Mouse (Mus musculus) embryonic facial prominence, embryonic 14.5 days (tissue): ENCODE results near the gene Lrrtm1. TPM values are rescaled to one million over a fixed set of nuclear protein-coding genes. Genes with fewer than 3 reads are reported as not detected.
A peak's percentile ranks its signal among the peaks of the same experiment; 100 is the strongest.

Source experiments
- ATAC-seq: fragments of 200-750 bp; cut with Nextera tagmentation; 2 replicates; pipeline ENCODE4 v1.8.0; 2017; ENCODE audit warnings: low read depth, moderate number of reproducible peaks, moderate TSS enrichment
- DNase-seq: peaks from one replicate; pipeline ENCODE4 v3.0.0-alpha.2; 2015; ENCODE audit warnings: low spot score
- H3K27ac ChIP-seq: fragments of 300-500 bp; sonication (generic); replicated peaks from 2 replicates; pipeline ENCODE4 v1.5.1; 2014; ENCODE audit warnings: low read depth, mild to moderate bottlenecking, low read length, moderate library complexity
- H3K27me3 ChIP-seq: fragments of 300-500 bp; sonication (generic); replicated peaks from 2 replicates; pipeline ENCODE4 v1.6.1; 2014; ENCODE audit warnings: low read length; ENCODE audit not compliant: control insufficient read depth, insufficient read depth
- H3K36me3 ChIP-seq: fragments of 300-500 bp; sonication (generic); 2 replicates; pipeline ENCODE4 v1.6.1; 2014; ENCODE audit warnings: low read length, mixed read lengths; ENCODE audit not compliant: control insufficient read depth, insufficient read depth
- H3K4me1 ChIP-seq: fragments of 300-500 bp; sonication (generic); 2 replicates; pipeline ENCODE4 v1.6.1; 2014; ENCODE audit warnings: antibody characterized with exemption, low read length; ENCODE audit not compliant: control insufficient read depth, insufficient read depth
- H3K4me2 ChIP-seq: fragments of 300-500 bp; sonication (generic); 2 replicates; pipeline ENCODE4 v1.6.1; 2014; ENCODE audit warnings: low read depth, mild to moderate bottlenecking, low read length, moderate library complexity, mixed read lengths
- H3K4me3 ChIP-seq: fragments of 300-500 bp; sonication (generic); 2 replicates; pipeline ENCODE4 v1.5.1; 2014; ENCODE audit warnings: low read depth, mild to moderate bottlenecking, low read length
- H3K9ac ChIP-seq: fragments of 300-500 bp; sonication (generic); 2 replicates; pipeline ENCODE4 v1.6.1; 2014; ENCODE audit warnings: low read depth, mild to moderate bottlenecking, low read length, moderate library complexity, mixed read lengths
- H3K9me3 ChIP-seq: fragments of 300-500 bp; sonication (generic); 2 replicates; pipeline ENCODE4 v1.6.1; 2016; ENCODE audit warnings: low read length; ENCODE audit not compliant: control insufficient read depth
- WGBS: fragments of 180-500 bp; shearing (Covaris S2); extraction: QIAGEN DNeasy Blood & Tissue Kit; methylation state at CpG from one replicate; pipeline ENCODE4 v1.1.7; 2014; 5-methylcytosine and 5-hydroxymethylcytosine counted together
- polyA plus RNA-seq: library from polyadenylated mRNA; unstranded; fragments of >200 nt; fragmentation: Nextera tagmentation; extraction: Ambion mirVana; gene quantifications from 2 replicates; pipeline ENCODE4 v1.2.1, GENCODE M21; 2014

Lrrtm1 gene
- 8.9 and 13.0 TPM in 2 replicates for polyA plus RNA-seq

DNA sequence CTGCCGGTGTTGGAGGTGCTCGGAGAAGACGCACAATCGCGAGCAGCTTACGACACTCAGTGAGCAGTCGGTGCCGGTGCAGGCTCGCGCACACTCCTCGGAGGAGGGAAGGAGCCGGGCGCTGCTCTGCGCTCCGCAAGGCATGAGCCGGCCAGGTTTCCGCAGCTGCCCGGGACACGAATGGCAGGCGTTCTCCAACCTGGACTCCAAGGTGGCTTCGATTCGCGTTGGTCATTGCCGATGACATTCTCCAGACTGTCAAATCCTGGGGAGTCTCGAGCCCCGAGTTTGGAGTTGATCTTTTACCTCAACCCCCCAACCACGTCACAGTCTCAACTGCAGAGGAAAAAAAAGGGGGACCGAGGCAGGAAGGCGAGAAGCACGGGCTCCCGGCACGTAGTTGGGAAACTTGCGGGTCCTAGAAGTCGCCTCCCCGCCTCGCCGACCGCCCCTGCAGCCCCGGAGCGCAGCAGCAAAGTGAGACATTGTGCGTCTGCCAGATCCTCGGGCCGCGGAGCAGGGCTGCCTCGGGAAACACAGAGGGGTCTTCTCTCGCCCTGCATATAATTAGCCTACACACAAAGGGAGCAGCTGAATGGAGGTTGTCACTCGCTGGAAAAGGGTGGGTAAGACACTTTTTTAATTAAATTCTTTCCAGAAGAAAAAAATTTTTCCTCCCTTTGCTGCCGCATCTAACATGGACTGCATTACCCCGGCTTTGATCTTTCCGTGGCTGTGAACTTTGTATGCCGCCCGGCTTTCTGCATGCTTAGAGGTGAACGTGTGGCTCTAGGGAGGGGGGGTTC lies at the start of gene Lrrtm1:
Gene Lrrtm1 (plus strand): TSS at position 89 of the 806 bp plus-strand sequence.
- WGBS = under 1% methylated on average over 47 of the region's 53 CpGs
- peak within 1 kb of the TSS; percentile 57 for H3K4me3 ChIP-seq
- H3K9me3 ChIP-seq = no peaks in the 10 kb centered on the region
- peaks cover 37% of the 10 kb centered on the region for H3K27me3 ChIP-seq
- peak within 1 kb of the TSS; percentile 98 for H3K4me2 ChIP-seq
- DNase-seq (peak; percentile 93), ATAC-seq (peak; percentile 92)
- H3K4me1 ChIP-seq = no peaks in the 10 kb centered on the region
- H3K27ac ChIP-seq = peak within 1 kb of the TSS; percentile 68
- peak within 1 kb of the TSS; percentile 68 for H3K9ac ChIP-seq
- H3K36me3 ChIP-seq = no peaks in the 10 kb centered on the region

DNA sequence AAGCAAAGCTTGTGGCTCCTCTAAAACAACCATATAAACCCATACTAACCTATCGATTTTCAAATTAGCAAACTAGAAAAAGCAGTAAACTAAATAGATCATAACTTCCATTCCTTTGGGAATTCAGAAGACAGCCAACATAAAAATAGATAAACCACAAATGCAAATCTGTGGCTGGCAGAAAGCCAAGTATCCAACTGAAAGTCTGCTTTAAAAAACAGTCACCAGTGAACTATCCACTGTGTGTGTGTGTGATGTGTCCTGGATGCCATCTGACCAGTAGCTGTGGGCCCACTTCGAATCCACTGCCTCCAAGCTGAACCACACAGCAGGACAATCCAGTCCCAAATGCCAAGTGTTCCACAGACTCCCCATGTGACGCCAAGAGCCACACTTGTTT lies 45.8 kb upstream of the Lrrtm1 start:
- Histone ChIP-seq H3K4me2 (no peak overlapping the region), H3K4me3 (no peak overlapping the region), H3K36me3 (no peaks in the 10 kb centered on the region), H3K9ac (no peak overlapping the region), H3K27me3 (no peaks in the 10 kb centered on the region), H3K4me1 (no peaks in the 10 kb centered on the region), H3K9me3 (no peaks in the 10 kb centered on the region), H3K27ac (no peak overlapping the region)
- no peak for ATAC-seq
- DNase-seq = peak; percentile 14
- WGBS = 80% methylated on average over 3 of the region's 3 CpGs

DNA sequence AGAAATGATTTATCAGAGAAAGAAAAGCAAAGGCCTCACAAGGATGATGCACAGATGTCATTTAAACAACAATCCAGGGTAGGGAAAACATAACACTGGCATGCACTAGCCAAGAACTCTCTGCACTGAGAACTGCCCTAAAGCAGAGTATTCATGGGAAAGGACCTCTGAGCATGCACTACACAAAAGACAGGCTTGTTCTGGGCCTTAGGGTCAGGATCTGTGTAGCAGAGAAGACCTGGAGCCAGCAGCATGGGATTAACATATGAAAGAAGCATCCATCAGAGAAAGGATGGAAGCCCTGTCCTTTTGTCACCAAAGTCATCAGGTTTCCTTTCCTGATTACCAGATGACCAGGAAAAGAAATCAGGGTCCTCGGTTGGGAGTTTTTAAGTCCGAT lies 43.1 kb upstream of the Lrrtm1 start:
- Histone ChIP-seq H3K9me3 (no peaks in the 10 kb centered on the region), H3K36me3 (no peaks in the 10 kb centered on the region), H3K27me3 (no peaks in the 10 kb centered on the region), H3K4me3 (no peak overlapping the region), H3K9ac (no peak overlapping the region), H3K27ac (no peak overlapping the region), H3K4me2 (no peak overlapping the region), H3K4me1 (no peaks in the 10 kb centered on the region)
- no peak for ATAC-seq
- no peak for DNase-seq
- WGBS = 67% methylated on average over 2 of the region's 2 CpGs

DNA sequence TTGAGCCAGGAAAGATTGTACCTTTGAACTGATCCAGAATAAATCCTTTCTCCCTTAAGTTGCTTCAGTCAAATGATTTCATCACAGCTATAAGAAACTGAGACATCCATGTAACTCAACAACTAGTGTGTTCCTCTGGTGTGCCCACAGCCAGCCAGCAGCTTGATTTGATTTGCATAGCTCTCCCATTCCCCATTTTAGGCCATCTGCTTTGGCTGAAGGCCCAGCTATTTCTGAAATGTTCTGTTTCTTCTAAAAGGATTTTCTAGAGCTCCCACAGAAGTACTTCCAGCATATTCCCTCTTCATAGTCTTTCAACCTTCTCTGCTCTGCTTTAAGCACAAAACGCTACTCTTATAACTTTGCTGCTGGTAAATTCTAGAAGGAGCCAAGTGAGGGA lies 33.3 kb upstream of the Lrrtm1 start:
- Histone ChIP-seq H3K27me3 (no peaks in the 10 kb centered on the region), H3K9me3 (no peaks in the 10 kb centered on the region), H3K27ac (no peak overlapping the region), H3K4me1 (no peaks in the 10 kb centered on the region), H3K9ac (no peak overlapping the region), H3K4me3 (no peak overlapping the region), H3K36me3 (no peaks in the 10 kb centered on the region), H3K4me2 (no peak overlapping the region)
- ATAC-seq (no peak), DNase-seq (peak; percentile 46)
- WGBS = 48% methylated on average over 1 of the region's 1 CpGs

DNA sequence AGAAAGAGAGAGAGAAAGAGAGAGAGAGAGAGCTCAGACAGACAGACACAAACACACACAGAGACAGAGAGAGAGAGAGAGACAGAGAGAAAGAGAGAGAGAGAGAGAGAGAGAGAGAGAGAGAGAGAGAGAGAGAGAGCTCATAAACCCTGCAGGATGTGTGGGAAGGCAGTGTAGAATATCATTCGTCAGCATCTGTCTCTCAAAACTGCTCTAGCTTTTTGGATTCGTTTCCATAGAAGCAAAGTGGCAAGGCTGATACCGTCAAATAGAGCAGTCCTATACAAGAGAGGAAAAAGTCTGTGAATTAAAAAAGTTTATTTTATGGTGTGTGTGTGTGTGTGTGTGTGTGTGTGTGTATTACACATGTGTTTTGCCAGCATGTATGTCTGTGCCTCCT lies 32.6 kb upstream of the Lrrtm1 start:
- ATAC-seq (no peak), DNase-seq (no peak)
- no peaks in the 10 kb centered on the region for H3K9me3 ChIP-seq
- no peak overlapping the region for H3K27ac ChIP-seq
- H3K4me1 ChIP-seq = no peaks in the 10 kb centered on the region
- no peaks in the 10 kb centered on the region for H3K36me3 ChIP-seq
- H3K4me3 ChIP-seq = no peak overlapping the region
- H3K4me2 ChIP-seq = no peak overlapping the region
- H3K27me3 ChIP-seq = no peaks in the 10 kb centered on the region
- 71% methylated on average over 3 of the region's 3 CpGs for WGBS
- H3K9ac ChIP-seq = no peak overlapping the region

DNA sequence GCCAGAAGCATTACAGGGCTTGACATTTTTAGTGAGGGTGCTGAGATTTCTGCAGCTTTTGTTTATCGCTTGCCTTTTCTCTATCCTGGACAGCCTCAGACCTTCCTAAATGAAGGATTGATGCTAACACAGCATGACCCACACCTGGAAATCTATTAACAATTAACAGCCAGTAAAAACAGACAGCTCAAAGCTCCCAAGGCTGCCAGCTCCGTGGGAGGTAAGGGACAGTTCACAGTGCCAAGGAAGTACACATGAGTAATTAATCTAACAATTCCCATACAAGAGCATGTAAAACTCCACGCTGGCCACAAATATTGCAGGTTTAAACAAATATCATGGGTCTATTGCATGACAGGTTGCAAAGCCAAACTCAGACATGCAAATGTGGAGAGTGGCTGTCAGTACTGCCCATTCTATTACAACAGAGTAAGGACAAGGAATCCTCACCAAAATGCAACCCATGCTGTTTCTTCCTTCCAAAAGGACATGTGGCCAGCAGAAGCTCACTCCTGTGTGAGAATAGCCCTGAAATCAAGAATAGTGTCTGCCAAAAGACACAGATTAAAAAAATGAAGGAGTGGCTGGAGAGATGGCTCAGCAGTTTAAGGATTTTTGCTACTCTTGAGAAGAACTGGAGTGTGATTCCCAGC lies 28.6 kb upstream of the Lrrtm1 start:
- H3K4me2 ChIP-seq = no peak overlapping the region
- no peak for ATAC-seq

DNA sequence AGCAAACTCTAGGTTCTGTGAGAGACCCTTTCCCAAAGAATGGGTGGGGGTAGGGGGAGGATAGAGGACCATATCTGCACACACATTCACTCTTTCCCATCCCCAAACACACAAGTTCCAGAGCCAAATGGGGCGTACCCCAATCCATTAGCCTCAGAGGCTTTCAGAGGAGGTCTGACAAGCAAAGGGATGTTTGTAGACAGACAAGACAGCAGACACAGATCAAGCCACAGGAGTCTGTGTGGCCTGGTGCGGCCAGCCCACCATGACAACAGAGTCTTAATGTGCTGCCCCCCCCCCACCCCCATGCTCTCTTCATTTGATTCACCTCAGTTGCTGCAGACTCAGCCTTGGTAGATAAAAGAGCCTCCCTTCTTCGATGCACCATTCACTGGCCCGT lies 27.2 kb upstream of the Lrrtm1 start:
- Histone ChIP-seq H3K36me3 (no peaks in the 10 kb centered on the region), H3K9me3 (no peaks in the 10 kb centered on the region), H3K4me3 (no peak overlapping the region), H3K4me1 (no peaks in the 10 kb centered on the region), H3K9ac (no peak overlapping the region), H3K27me3 (no peaks in the 10 kb centered on the region), H3K27ac (no peak overlapping the region), H3K4me2 (no peak overlapping the region)
- DNase-seq = no peak
- no peak for ATAC-seq
- 75% methylated on average over 4 of the region's 4 CpGs for WGBS

More for the DNA sequence above, 28.6 kb upstream of the Lrrtm1 start:
- H3K4me1 ChIP-seq = no peaks in the 10 kb centered on the region
- no peak overlapping the region for H3K27ac ChIP-seq
- no peaks in the 10 kb centered on the region for H3K27me3 ChIP-seq
- no peak overlapping the region for H3K9ac ChIP-seq
- H3K36me3 ChIP-seq = no peaks in the 10 kb centered on the region
- no peak overlapping the region for H3K4me3 ChIP-seq
- 32% methylated on average over 3 of the region's 3 CpGs for WGBS
- H3K9me3 ChIP-seq = no peaks in the 10 kb centered on the region
- DNase-seq = no peak

DNA sequence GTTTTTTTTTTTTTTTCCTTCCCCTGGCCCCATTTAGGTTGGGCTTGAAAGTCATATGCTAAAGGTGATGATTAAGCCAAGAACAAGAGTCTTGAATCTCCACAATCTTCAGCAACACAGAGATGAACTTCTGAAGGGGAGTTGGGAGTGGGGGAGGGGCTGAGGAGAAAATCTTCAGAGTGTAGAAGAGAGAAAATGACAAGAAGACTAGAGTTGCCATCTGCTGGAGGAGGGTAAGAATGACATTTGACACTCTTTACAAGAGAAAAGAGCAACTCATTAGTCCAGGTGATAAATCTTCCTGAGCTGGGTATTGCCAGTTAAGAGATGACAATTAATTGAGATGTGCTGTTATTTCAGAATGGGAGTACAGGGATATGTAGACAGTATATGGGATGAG lies 23.6 kb upstream of the Lrrtm1 start:
- H3K9ac ChIP-seq = no peak overlapping the region
- no peak overlapping the region for H3K4me2 ChIP-seq
- no peak for DNase-seq
- H3K27ac ChIP-seq = no peak overlapping the region
- no peaks in the 10 kb centered on the region for H3K27me3 ChIP-seq
- H3K36me3 ChIP-seq = no peaks in the 10 kb centered on the region
- no peak overlapping the region for H3K4me3 ChIP-seq
- H3K9me3 ChIP-seq = no peaks in the 10 kb centered on the region
- no peaks in the 10 kb centered on the region for H3K4me1 ChIP-seq
- no peak for ATAC-seq

DNA sequence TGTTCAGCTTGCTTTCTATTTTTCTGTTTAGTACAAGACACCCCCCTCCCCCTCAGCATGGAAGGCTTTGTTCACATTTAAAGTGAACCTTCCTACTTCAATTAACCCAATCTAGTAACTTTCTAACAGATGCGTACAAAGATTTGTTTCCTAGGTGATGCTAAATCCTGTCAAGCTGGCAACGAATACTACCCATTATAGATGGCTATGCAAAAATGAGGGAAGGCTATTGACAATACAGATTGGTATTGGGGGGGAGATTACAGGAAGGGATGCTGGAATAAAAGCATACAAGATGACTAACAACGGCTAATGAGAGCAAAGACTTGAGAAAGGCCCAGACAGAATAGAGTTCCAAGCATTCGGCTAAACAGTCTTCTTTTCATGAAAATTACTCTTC lies 21.7 kb upstream of the Lrrtm1 start:
- H3K4me1 ChIP-seq = no peaks in the 10 kb centered on the region
- no peaks in the 10 kb centered on the region for H3K36me3 ChIP-seq
- H3K9ac ChIP-seq = no peak overlapping the region
- no peak overlapping the region for H3K4me2 ChIP-seq
- no peak overlapping the region for H3K27ac ChIP-seq
- ATAC-seq = no peak
- no peaks in the 10 kb centered on the region for H3K9me3 ChIP-seq
- no peaks in the 10 kb centered on the region for H3K27me3 ChIP-seq
- H3K4me3 ChIP-seq = no peak overlapping the region
- 74% methylated on average over 4 of the region's 4 CpGs for WGBS
- no peak for DNase-seq
